8 mouse cellular contexts compared by ENCODE assay signal in the genomic region with DNA sequence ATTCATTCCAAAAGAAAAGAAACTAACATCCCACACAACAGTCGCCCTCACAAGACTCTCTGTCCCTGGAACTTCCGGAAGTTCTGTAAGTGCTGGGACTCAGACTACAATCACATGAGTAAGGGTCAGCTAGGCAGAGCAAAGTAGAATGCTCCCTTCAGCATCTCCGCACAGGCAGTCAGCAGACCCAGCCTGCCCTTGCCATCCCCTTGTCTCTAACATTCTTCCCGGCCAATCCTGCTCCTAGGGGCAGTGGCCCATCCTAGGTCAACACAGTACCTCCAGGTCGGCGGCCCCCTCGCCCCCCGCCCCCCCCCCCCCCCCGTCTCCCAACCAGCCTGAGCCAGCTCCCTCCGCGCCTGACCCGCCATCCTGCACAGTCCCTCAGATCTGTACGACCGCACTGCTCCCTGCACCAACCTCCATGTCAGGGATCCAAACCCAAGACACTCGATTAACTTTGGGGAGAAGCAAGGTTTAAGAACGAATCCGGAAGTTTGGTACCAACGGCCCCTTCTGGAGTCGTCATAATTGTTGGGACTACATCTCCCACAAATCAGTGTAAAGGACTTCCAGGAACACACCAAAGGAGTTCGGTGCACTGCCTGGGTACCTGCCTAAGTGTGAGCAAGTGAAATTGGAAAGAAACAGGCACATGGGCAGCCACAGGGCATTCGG. TPM values are rescaled to one million over a fixed set of nuclear protein-coding genes. Genes with fewer than 3 reads are reported as not detected.
DNase-seq lines count a peak whose midpoint lies in the region; ATAC-seq and TF ChIP-seq lines count a peak whose summit lies in the region.

A gene (minus strand): TSS at position 533 of the 678 bp plus-strand sequence.

- no peaks in the 10 kb centered on the region; the same call in 1 of the 2 replicates for H3K4me1 ChIP-seq in bone marrow, adult 2 months (ENCODE audit: control insufficient read depth, insufficient read depth, low read length)
- peaks cover 13% of the 10 kb centered on the region for H3K4me1 ChIP-seq in heart, embryonic 13.5 days
- H3K4me1 ChIP-seq in kidney, embryonic 16.5 days (ENCODE audit: insufficient read depth, low read length), result 0 out of 2 replicates have a peak, but pooled peaks cover 15% of the 10 kb centered on the region
- H3K4me1 ChIP-seq in liver, embryonic 11.5 days (replicated peaks; ENCODE audit: control insufficient read depth, insufficient read depth, low read length), result no peaks in the 10 kb centered on the region
- H3K4me1 ChIP-seq in stomach, embryonic 15.5 days, result no peaks in the 10 kb centered on the region

- TF ChIP-seq POLR2A in bone marrow, adult 2 months (IDR thresholded peaks at IDR 0.05; ENCODE audit: borderline replicate concordance, control insufficient read depth, low read depth, low read length), result no peak
- TF ChIP-seq POLR2A in myocyte (IDR thresholded peaks at IDR 0.05; ENCODE audit: insufficient read length, low read depth), result peak; percentile 36

- H3K79me3 ChIP-seq in C2C12 (ENCODE audit: low read depth), result peaks cover 1% of the 10 kb centered on the region

- H3K36me3 ChIP-seq in C2C12 (ENCODE audit: control insufficient read depth, insufficient read depth) (no peaks in the 10 kb centered on the region), myocyte (ENCODE audit: control insufficient read depth, insufficient read depth) (no peaks in the 10 kb centered on the region)
- H3K36me3 ChIP-seq in heart, embryonic 13.5 days, result no peaks in the 10 kb centered on the region
- H3K36me3 ChIP-seq in kidney, embryonic 16.5 days (ENCODE audit: insufficient read depth, low read length), result 0 out of 2 replicates have a peak, but pooled peaks cover under 1% of the 10 kb centered on the region
- H3K36me3 ChIP-seq in liver, embryonic 11.5 days (ENCODE audit: control insufficient read depth, insufficient read depth, low read length), result no peaks in the 10 kb centered on the region
- no peaks in the 10 kb centered on the region for H3K36me3 ChIP-seq in stomach, embryonic 15.5 days

- no peak within 1 kb of the TSS for H3K27ac ChIP-seq in bone marrow, adult 2 months (ENCODE audit: control insufficient read depth, insufficient read depth, low read depth, low read length, poor library complexity)
- H3K27ac ChIP-seq in heart, embryonic 13.5 days (replicated peaks), result peak within 1 kb of the TSS; percentile 32; the same call in 1 of the 2 replicates
- peak within 1 kb of the TSS; percentile 39; the same call in 1 of the 2 replicates for H3K27ac ChIP-seq in kidney, embryonic 16.5 days (ENCODE audit: low read length)
- H3K27ac ChIP-seq in liver, embryonic 11.5 days (ENCODE audit: low read depth, low read length), result no peak within 1 kb of the TSS
- peak within 1 kb of the TSS; percentile 35; the same call in 1 of the 2 replicates for H3K27ac ChIP-seq in stomach, embryonic 15.5 days

- H3ac ChIP-seq in C2C12 (ENCODE audit: control insufficient read depth, insufficient read length, low read depth), result peak within 1 kb of the TSS; percentile 51
- no peak within 1 kb of the TSS for H3ac ChIP-seq in myocyte (ENCODE audit: control insufficient read depth, insufficient read length)

- H3K9me3 ChIP-seq in heart, embryonic 13.5 days, result peaks cover 4% of the 10 kb centered on the region; the same call in 1 of the 2 replicates
- H3K9me3 ChIP-seq in kidney, embryonic 16.5 days (ENCODE audit: low read length), result peaks cover 6% of the 10 kb centered on the region
- H3K9me3 ChIP-seq in liver, embryonic 11.5 days (ENCODE audit: control insufficient read depth, low read length), result no peaks in the 10 kb centered on the region
- H3K9me3 ChIP-seq in stomach, embryonic 15.5 days, result no peaks in the 10 kb centered on the region

- no peak for ATAC-seq in heart, embryonic 13.5 days (ENCODE audit: extremely low read depth, insufficient number of reproducible peaks, low FRiP score, low TSS enrichment)
- peak; percentile 90 for ATAC-seq in kidney, embryonic 16.5 days (ENCODE audit: low FRiP score, low TSS enrichment)
- ATAC-seq in liver, embryonic 11.5 days (replicated peaks; ENCODE audit: low FRiP score), result peak; percentile 50
- peak; percentile 87; the same call in 1 of the 2 replicates for ATAC-seq in stomach, embryonic 15.5 days (ENCODE audit: insufficient read depth, low FRiP score, low read depth)

- H3K9ac ChIP-seq in heart, embryonic 13.5 days, result peak within 1 kb of the TSS; percentile 84
- H3K9ac ChIP-seq in kidney, embryonic 16.5 days (replicated peaks; ENCODE audit: low read length), result peak within 1 kb of the TSS; percentile 75
- peak within 1 kb of the TSS; percentile 63 for H3K9ac ChIP-seq in liver, embryonic 11.5 days (ENCODE audit: low read depth, low read length)
- H3K9ac ChIP-seq in stomach, embryonic 15.5 days, result peak within 1 kb of the TSS; percentile 41

- H3K79me2 ChIP-seq in C2C12 (ENCODE audit: control insufficient read depth, insufficient read depth) (peaks cover 3% of the 10 kb centered on the region), myocyte (ENCODE audit: control insufficient read depth, insufficient read depth) (no peaks in the 10 kb centered on the region)

- no peaks in the 10 kb centered on the region for H3K27me3 ChIP-seq in C2C12 (ENCODE audit: control insufficient read depth, insufficient read depth, insufficient read length)
- no peaks in the 10 kb centered on the region for H3K27me3 ChIP-seq in heart, embryonic 13.5 days (replicated peaks)
- H3K27me3 ChIP-seq in kidney, embryonic 16.5 days (ENCODE audit: insufficient read depth, low read length), result no peaks in the 10 kb centered on the region
- H3K27me3 ChIP-seq in liver, embryonic 11.5 days (replicated peaks; ENCODE audit: control insufficient read depth, insufficient read depth, low read length), result no peaks in the 10 kb centered on the region
- no peaks in the 10 kb centered on the region for H3K27me3 ChIP-seq in myocyte (ENCODE audit: control insufficient read depth, insufficient read depth, insufficient read length)
- no peaks in the 10 kb centered on the region for H3K27me3 ChIP-seq in stomach, embryonic 15.5 days (replicated peaks)

- H3K4me3 ChIP-seq in C2C12 (ENCODE audit: insufficient read depth, poor library complexity, severe bottlenecking) (peak within 1 kb of the TSS; percentile 23), myocyte (peak within 1 kb of the TSS; percentile 57)
- peak within 1 kb of the TSS; percentile 76 for H3K4me3 ChIP-seq in bone marrow, adult 2 months (replicated peaks; ENCODE audit: control insufficient read depth, low read depth, low read length)
- peak within 1 kb of the TSS; percentile 68 for H3K4me3 ChIP-seq in heart, embryonic 13.5 days
- peak within 1 kb of the TSS; percentile 66 for H3K4me3 ChIP-seq in kidney, embryonic 16.5 days (ENCODE audit: low read length)
- peak within 1 kb of the TSS; percentile 53 for H3K4me3 ChIP-seq in liver, embryonic 11.5 days (ENCODE audit: low read depth, low read length)
- H3K4me3 ChIP-seq in stomach, embryonic 15.5 days (replicated peaks), result peak within 1 kb of the TSS; percentile 58

- no peak for TF ChIP-seq CTCF in C2C12 (IDR thresholded peaks at IDR 0.05; ENCODE audit: control insufficient read depth, insufficient read depth, insufficient read length)
- no peak for TF ChIP-seq CTCF in bone marrow, adult 2 months (IDR thresholded peaks at IDR 0.05; ENCODE audit: control insufficient read depth, insufficient read depth, low read length)

- WGBS in bone marrow, adult 2 months, result 10% methylated on average over 19 of the region's 21 CpGs
- 6% methylated on average over 17 of the region's 21 CpGs for WGBS in heart, embryonic 13.5 days
- WGBS in kidney, embryonic 16.5 days, result 5% methylated on average over 18 of the region's 21 CpGs
- 11% methylated on average over 16 of the region's 21 CpGs for WGBS in liver, embryonic 11.5 days
- WGBS in stomach, embryonic 15.5 days, result 3% methylated on average over 16 of the region's 21 CpGs

- peak; percentile 44 for DNase-seq in fibroblast of lung, adult 2 months (ENCODE audit: low read depth)
- DNase-seq in liver, embryonic 11.5 days (ENCODE audit: low spot score), result peak; percentile 40

- peak within 1 kb of the TSS; percentile 76 for H3K4me2 ChIP-seq in heart, embryonic 13.5 days
- peak within 1 kb of the TSS; percentile 62 for H3K4me2 ChIP-seq in kidney, embryonic 16.5 days (replicated peaks; ENCODE audit: low read depth, low read length)
- H3K4me2 ChIP-seq in liver, embryonic 11.5 days, result peak within 1 kb of the TSS; percentile 65
- H3K4me2 ChIP-seq in myocyte (ENCODE audit: low read depth), result peak within 1 kb of the TSS; percentile 95
- H3K4me2 ChIP-seq in stomach, embryonic 15.5 days, result peak within 1 kb of the TSS; percentile 65

TF ChIP-seq in C2C12, 6 proteins besides CTCF, POLR2A, EP300 and RAD21:
- no peak for TF ChIP-seq USF1 (IDR thresholded peaks at IDR 0.05; ENCODE audit: low read depth)
- no peak for TF ChIP-seq MYOD1 (IDR thresholded peaks at IDR 0.05; ENCODE audit: control insufficient read depth, insufficient read length, low read depth)
- TF ChIP-seq MYOG (IDR thresholded peaks at IDR 0.05; ENCODE audit: control insufficient read depth, extremely low read depth, insufficient read length), result no peak
- TF ChIP-seq MAX (IDR thresholded peaks at IDR 0.05), result no peak
- no peak for TF ChIP-seq FOSL1 (IDR thresholded peaks at IDR 0.05; ENCODE audit: insufficient read depth, low read length, poor library complexity, severe bottlenecking)
- TF ChIP-seq CEBPB (IDR thresholded peaks at IDR 0.05; ENCODE audit: low read depth), result no peak

TF ChIP-seq in myocyte, 11 proteins besides CTCF, POLR2A, EP300 and RAD21 (continues in another document):
- TF ChIP-seq E2F4 (IDR thresholded peaks at IDR 0.05; ENCODE audit: insufficient read depth) (no peak), REST (IDR thresholded peaks at IDR 0.05; ENCODE audit: insufficient read depth, insufficient read length) (no peak), SRF (IDR thresholded peaks at IDR 0.05; ENCODE audit: control insufficient read depth, insufficient read length, low read depth) (no peak), POLR2AphosphoS2 (IDR thresholded peaks at IDR 0.05; ENCODE audit: insufficient read length, low read depth) (no peak), MYOG (IDR thresholded peaks at IDR 0.05; ENCODE audit: control insufficient read depth in 1 of 3, insufficient read depth in 1 of 3, insufficient read length in 2 of 3, low read depth in 2 of 3) (no peak), TCF3 (IDR thresholded peaks at IDR 0.05; ENCODE audit: insufficient read length, low read depth) (no peak), MYOD1 (IDR thresholded peaks at IDR 0.05; ENCODE audit: control insufficient read depth in 1 of 3, insufficient read length in 2 of 3, low read depth in 2 of 3) (no peak), USF1 (IDR thresholded peaks at IDR 0.05; ENCODE audit: low read depth) (no peak)

RNA-seq across cellular contexts. Expression of the gene that starts here (rescaled TPM):
- 1.3 TPM for polyA plus RNA-seq in C2C12 (2012; fragmentation: generic; extraction: Trizol)
- 2.2 and 4.5 TPM in 2 replicates for polyA plus RNA-seq in bone marrow, adult 2 months (2011; ENCODE audit: insufficient read depth, insufficient read length, low replicate concordance, missing spikeins)
- 3.7 and 4.4 TPM in 2 replicates for polyA plus RNA-seq in heart, embryonic 13.5 days (2015; fragmentation: Nextera tagmentation; extraction: Ambion mirVana)
- 7.1 and 7.3 TPM in 2 replicates for polyA plus RNA-seq in kidney, embryonic 16.5 days (2015; fragmentation: Nextera tagmentation; extraction: Ambion mirVana)
- polyA plus RNA-seq in liver, embryonic 11.5 days (2014; fragmentation: Nextera tagmentation; extraction: Ambion mirVana), result 3.2 and 3.5 TPM in 2 replicates
- 1.3 TPM for polyA plus RNA-seq in myocyte (2012; fragmentation: generic; extraction: Trizol)
- polyA plus RNA-seq in stomach, embryonic 15.5 days (2015; fragmentation: Nextera tagmentation; extraction: Ambion mirVana), result 5.8 and 5.9 TPM in 2 replicates

Comparison
In these comparisons a context has a peak if more than half of its experiments do, and no peak if none do; other contexts are left out.
1. H3K4me3 ChIP-seq: peak in every context shown above with its lines; median percentile 76 in bone marrow, adult 2 months; 68 in heart, embryonic 13.5 days; 66 in kidney, embryonic 16.5 days; 58 in stomach, embryonic 15.5 days; 57 in myocyte; 53 in liver, embryonic 11.5 days; 23 in C2C12.
2. H3K27ac ChIP-seq: peak in heart, embryonic 13.5 days (single experiment), kidney, embryonic 16.5 days (single experiment) and stomach, embryonic 15.5 days (single experiment); none in bone marrow, adult 2 months (single experiment) and liver, embryonic 11.5 days (single experiment).
3. Peak in every context shown above with its lines, with median percentiles within 50 percentile points of each other: H3K4me2 ChIP-seq and H3K9ac ChIP-seq.